Mouse (Mus musculus) neutrophil, adult 5-6 weeks (primary cell): ENCODE data around the gene Srsf5. TPM values are rescaled to one million over a fixed set of nuclear protein-coding genes. Genes with fewer than 3 reads are reported as not detected.
A peak's percentile ranks its signal among the peaks of the same experiment; 100 is the strongest.
"Not testable (repeated sequence)": the region's sequence is repeated elsewhere in the genome, so short reads cannot be mapped to it uniquely, and the experiment has no call there.

Experiments used
- ATAC-seq: fragments of 151-379, 151-347 bp; 2 replicates; pipeline ENCODE4 v1.8.0; 2017; ENCODE audit warnings: mild to moderate bottlenecking, moderate TSS enrichment; ENCODE audit not compliant: insufficient number of reproducible peaks, poor library complexity, low FRiP score, severe bottlenecking; ENCODE audit errors: extremely low read depth
- total RNA-seq: library from RNA; stranded (forward); fragments of 200-1000 nt; gene quantifications from 2 replicates; pipeline ENCODE4 v1.2.3, GENCODE M21; 2017

Srsf5 gene
- total RNA-seq, 1 experiment from 2014 or later, result 1,537 TPM

DNA sequence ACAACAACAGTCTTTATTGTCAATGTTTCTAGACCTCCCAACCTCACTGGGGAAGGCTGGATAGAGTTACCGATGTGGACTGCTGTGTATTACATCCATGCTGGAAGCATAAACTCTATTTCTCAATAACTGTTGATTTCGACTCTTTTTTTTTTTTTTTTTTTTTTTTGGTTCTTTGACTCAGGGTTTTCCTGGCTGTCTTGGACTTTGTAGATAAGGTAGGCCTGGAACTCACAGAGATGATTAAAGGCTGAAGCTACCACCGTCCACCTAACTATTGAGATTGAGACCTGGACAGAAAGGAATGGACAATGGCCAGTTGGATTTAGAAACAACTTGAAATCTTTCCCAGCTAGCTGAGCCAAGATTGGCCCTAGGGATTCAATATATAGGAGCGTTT is 1.1 kb upstream of the Srsf5 start:
- no peak for ATAC-seq

DNA sequence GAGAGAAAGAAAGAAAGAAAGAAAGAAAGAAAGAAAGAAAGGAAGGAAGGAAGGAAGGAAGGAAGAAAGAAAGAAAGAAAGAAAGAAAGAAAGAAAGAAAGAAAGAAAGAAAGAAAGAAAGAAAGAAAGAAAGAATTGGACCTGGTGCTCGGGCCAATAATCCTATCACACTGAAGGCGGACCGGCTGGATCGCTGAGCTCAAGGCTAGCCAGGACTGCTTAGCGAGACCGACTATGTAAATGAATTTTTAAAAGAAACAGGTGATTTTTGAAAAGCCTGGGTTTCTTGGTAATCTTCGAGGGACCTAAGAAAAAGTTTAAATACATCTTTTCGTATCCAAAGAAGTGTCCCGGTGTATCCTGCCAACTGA is 356 bp upstream of the Srsf5 start:
- not testable (repeated sequence) for ATAC-seq

DNA sequence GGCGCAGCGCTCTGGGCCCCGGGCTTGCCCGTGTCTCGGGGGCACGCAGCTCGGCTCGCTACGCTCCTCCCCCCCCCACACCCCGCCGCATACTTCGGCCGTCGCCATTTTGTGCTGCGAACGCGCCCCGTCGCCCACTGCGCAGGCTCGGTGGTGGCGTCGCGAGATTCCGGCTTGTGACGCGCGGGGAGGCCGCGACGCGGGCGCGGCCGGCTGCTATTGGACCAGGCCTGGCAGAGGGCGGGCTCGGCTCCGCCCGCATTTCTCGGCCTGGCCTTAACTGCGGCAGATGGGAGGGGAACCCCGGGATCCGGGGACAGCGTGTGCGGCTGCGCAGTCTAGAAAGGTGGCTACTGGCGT is 672 bp downstream of the Srsf5 start:
- peak; percentile 73 for ATAC-seq

DNA sequence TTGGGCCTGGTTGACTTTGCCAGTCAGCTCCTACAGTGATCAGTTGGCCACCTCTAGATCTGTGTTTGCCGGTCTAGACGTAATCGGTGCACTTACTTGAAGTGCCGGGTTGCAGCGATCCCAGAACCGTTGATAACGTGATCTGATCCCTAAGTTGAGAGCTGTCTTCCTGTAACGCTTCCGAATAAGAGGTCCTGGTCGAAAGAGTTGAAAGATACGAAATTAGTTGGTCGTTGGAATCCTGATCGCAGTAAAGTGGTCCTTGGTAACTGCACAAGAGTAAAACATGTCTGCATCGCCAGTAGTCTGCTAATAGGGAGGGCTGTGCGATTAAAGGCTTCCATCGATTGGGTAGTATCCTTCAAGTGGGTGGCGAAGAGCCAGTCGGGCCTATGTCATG is 2.9 kb downstream of the Srsf5 start:
- ATAC-seq, result no peak

DNA sequence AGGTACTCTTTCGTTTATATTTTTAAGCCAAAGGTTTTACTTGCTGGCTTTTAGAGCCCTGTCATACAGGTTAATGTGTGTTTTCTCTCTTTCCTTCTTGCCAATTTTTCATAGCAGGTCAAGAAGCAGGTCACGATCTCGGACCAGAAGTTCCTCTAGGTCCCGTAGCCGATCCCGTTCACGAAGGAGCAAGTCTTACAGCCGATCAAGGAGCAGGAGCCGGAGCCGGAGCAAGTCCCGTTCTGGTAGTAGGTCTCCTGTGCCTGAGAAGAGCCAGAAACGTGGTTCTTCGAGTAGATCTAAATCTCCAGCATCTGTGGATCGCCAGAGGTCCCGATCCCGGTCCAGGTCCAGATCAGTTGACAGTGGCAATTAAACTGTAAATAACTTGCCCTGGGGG is 4.3 kb downstream of the Srsf5 start:
- not testable (repeated sequence) for ATAC-seq

DNA sequence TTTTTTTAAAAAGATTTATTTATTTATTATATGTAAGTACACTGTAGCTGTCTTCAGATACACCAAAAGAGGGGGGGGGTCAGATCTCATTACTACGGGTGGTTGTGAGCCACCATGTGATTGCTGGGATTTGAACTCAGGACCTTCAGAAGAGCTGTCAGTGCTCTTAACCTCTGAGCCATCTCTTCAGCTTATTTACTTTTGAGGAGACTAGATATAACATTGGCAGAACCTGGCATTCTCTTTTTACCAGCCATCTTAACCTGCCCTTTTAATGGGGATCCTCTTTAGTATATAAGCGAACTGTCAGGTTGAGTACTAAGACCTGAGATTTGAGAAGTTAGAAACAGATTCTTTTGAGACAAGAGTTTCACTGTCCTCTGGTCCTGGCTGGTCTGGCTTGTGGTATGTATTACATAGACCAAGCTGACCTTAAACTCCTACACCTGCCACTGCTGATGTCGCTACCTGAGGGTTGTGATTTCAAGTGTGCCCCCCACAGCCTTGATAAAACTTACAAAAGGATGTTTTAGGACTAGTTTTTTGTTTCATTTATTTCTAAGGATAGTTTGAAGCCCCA is 6.4 kb downstream of the Srsf5 start:
- no peak for ATAC-seq

DNA sequence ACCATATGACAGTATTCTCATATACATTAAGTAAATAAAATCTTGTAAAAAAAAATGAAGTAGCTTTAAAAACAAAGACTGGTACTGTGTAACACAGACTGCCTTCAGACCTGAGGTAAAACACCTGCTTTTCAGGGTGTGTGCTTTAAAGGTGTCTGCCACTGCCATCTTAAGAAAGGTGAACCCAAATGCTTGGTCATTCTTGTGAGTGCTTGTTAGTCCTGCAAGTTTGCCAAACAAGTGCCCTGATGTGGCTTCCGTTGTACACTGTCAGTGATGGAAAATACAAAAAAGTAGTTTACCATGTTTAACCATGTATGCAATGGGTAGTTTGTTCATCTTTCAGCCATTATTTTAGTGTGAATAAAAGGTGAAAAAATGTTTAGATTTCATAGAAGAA is 7.2 kb downstream of the Srsf5 start:
- no peak for ATAC-seq

DNA sequence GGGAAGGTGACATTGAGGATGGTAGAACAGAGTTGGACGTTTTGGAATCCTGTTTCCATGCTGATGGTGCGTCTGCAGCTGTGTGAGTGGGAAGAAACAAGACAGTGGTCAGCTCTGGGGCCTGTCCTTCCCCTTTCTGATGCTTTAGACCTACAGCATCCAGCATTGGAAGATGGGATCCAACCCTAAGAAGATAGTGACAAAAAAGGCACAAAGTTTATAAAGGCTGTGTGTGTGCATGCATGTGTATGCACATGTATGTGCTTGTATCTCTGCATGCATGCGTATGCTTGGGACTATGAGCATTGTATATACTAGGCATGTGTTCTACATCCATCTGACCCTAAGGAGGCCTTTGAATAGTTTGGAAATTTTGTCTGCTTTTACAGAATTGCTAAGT is 10.7 kb downstream of the Srsf5 start:
- no peak for ATAC-seq

DNA sequence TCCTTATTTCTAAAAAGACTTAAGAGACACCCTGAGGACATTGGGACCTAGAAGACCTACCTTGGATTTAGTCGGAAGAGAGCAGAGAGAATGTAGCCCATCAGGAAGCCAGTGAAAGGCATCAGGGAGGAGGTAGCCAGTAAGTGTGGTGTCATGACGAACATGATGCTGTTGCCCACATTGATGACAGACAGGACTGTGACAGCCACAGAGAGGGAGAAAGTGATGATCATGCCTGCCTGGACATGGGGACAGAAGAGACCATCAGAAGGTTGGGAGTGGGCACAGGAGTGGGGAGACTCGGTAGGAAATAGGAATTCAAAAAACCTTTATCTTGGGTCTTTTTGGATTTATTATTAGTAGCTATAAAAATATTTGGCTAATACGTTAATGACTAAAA is 12.7 kb downstream of the Srsf5 start:
- no peak for ATAC-seq

DNA sequence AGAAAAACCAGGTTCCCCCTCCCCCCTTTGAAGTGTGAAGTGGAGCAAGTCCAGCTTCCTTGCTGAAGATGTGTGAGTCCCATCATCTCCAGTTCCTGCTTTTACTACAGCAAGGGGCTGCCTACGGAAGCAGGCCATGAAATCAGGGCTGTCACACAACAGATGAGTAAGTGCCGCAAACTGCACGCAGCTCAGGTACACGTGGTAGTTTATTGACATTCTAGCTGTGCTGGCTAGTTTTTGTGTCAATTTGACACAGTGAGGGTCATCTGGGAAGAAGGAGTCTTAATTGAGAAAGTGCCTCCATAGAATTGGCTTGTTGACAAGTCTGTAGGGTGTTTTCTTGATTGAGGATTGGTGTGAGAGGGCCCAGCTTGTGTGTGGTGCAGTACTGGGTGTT is 17.3 kb downstream of the Srsf5 start:
- no peak for ATAC-seq

DNA sequence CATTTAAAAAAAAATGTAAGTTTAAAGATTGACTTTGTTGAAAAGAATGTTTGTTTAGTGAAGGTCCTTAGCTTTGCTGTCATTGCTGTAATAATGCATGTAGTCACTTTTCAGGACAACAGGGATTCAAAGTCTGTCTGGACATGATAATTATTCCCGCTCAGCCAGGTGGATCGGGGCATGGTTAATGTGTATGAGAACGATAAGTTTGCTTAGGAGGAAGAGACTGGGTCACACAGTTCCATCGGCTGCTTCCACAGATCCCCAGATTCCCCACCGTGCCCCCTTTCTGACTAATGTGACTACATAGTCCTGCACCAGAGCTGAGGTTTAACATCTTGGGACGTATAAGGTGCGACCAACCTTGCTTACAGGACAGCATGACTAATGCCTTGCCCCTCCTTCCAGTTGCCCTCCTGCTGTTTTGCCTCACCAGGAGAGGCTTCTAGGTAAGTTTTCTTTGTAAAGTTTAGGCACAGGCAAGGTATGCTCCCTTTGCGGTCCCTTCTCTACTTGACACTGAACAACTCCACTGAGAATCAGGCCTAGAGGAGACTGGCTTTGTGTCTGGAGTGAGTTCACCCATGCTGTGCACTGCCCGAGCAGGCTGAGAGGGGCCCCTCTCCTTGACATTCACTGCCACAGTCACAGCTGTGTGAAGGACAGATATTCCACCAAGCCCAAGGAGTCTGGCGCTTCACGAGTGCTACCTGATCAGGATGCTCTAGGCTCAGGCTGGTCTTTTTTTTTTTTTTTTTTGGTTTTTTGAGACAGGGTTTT is 20.9 kb downstream of the Srsf5 start:
- ATAC-seq, result no peak

DNA sequence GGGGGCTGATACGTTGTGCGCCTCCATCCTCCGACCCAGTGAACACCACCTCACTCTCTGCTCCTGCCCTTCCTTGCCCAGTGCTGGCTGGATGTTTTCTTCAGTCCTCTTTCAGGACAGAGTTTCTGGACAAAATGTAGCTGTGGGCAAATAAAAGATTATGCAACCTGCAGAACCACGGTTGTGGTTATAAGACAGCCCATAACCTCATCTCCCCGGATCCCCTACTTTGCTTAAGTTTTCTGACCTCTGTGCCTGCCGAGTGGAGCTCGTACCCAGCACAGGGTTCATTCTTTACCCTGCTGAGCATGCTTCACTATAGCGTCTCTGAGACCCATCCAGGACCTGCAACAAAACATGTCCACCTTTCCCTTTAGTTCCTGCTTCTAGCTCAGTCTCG is 22.6 kb downstream of the Srsf5 start:
- ATAC-seq, result no peak

DNA sequence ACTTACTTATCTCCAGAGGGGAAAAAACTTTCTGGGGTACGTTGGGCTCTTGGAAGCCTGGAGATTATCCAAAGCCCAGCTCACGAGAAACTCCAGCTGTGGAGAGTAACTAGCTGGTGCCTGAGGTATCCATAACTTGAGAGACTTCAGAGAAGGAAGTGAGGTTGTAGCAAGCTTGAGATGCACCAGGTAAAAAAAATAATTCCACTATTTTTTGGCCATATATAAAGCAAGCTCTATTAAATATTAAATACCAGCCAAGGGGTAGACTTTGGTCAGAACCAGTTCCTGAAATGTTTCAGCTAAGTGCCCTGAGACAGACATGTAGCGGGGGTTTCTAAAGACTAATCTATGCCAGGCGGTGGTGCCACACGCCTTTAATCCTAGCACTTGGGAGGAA is 23.3 kb downstream of the Srsf5 start, which contains the start of gene Slc10a1:
Gene Slc10a1 (minus strand): TSS at position 101 of the 400 bp plus-strand sequence.
- ATAC-seq, result no peak

DNA sequence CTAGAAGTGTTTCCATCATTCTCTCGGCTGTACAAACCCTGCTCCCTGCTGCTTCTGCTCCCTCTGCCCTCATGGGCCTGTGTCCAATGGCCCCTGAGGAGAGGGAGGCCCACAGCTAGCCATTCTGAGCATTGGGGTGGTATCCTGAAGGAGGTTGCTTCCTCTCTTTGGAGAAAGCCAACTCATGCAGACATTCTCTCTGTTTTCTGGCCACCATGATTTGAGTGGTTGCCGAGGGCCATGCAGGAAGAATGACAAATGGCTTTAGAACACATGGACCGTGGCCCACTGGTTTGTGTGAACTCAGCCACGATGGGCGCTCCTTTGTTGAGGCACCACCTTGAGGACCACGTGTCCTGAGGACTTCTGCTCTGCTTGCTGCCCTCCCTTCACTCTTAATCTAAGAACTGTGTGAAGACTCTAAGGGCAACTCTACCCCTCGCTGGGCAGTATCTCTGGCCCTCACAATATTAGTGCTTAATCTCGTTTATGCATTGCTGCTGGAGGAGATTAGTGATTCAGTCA is 24.9 kb downstream of the Srsf5 start:
- no peak for ATAC-seq

DNA sequence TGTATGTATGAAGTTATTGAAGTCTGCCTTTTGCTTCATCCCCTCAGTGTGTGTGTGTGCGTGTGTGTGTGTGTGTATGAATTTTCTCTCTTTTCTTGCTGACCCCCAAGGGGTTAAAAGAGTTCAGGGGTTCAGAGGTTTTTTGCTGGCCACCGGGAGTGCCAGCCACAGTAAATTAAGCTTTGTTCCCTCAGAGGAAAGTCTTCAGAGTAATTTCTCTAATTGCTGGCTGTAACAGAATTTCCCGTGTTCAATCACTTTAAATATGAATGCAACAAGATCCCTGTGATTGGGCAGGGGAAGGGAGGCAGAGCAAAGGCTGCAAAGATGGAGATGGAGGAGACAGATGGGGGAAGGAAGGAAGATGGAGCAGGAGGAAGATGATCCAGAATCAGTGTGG is 26.5 kb downstream of the Srsf5 start:
- ATAC-seq, result no peak

DNA sequence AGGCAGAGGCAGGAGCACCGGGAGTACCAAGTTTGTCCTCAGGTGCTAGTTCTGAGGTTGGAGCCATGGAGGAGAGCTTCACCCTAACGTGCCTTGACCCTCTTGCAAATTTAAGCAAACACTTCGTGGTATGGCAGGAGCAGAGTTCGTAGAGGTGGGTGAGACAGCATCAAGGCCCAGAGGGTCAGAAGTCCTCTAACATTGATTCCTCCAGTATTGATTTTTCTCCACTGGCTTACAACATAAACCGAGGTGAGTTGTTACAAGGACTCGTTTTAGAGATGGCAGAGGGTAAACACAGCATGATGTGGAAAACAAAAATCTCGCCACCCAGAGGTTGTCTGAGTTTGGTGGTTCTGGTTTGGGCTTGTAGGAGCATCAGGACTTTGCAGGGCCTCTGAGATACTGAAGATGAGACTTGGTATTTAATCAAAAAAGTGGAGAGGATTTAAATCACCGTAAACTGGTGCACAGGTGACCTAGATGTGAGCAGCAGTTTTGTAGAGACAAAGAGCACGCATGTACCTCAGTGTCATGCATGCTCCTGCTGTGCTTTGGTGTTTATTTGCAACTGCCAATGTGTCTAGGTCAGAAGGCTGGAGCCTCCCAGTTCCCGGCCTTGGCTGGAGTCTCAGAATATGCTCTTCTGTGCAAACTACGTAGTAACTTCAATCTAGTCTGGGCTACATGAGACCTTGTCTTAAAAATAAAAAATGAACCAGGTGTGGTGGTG is 30.8 kb downstream of the Srsf5 start:
- no peak for ATAC-seq

DNA sequence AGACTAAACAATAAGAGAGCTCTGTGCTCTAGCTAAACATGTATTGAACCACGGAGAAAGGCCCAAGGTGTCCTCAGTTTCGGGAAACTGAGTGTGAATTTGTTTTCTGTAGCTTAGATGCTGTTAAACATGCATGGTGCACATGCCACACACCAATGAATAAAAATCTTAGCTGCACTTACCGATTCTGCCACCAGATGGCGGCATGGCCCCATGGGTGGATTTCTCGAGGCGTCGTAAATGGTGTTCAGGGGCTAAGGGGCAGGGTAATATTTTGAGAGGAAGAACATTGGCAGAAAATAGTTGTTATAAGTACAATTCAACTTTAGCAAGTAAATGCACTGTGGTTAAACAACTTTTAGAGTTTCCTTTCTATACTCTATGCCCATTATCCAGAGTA is 37.0 kb downstream of the Srsf5 start:
- ATAC-seq, result peak; percentile 56; the same call in 1 of the 2 replicates

DNA sequence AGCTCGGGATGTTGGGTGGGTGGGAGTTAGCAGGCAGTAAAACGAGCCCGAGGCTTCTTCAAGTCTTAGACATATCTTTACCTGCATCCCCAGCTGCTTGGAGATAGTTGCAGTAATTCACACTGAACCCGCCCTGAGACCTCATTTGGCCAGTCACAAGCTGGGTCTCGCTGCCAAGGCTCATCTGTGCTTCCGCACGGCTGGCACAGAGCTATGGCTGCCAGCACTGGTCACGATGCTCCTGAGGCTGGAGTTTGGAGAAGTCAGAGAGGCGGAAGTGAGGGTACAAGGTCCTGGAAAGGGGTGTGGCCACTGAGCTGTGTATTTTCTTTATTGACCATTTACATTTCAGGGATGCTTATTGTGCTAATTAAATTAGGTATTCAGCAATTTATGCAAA is 38.4 kb downstream of the Srsf5 start:
- no peak for ATAC-seq

DNA sequence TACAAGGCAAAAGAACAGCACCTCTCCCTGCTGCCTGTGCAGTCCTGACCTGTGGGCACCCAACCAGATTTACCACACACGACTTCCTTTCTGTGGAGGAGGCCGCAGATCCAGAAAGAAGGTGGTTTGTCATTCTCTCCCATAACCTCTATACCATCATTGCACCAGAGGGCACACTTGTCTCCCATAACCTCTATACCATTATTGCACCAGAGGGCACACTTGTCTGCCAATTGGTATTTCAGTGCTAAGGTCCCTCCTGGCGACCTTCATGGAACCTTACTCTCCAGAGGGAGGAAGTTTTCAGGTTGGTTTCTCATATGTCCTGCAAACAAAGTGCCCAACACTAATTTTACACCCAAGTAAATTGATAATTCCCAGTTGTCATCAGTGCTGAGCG is 41.3 kb downstream of the Srsf5 start:
- ATAC-seq, result no peak

DNA sequence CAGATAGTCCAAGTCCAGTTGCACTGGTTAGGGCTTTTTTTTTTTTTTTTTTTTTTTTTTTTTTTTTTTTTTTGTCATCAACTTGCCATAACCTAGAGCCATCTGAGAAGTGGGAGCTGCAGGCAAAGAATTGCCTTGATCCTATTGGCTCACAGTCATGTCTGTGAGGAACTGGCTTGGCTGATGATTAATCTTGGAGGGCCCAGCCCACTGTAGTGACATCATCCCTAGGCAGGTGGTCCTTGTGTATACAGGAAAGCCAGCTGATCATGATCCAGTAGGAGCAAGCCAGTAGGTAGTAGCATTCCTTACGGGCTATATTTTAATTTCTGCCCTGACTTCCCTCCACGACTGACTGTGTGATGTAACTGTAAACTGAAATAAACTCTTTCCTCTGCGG is 43.0 kb downstream of the Srsf5 start:
- no peak for ATAC-seq
